Mouse (Mus musculus) kidney, postnatal 0 days (tissue): ENCODE measurements around the gene Nkx2-5. TPM values are rescaled to one million over a fixed set of nuclear protein-coding genes. Genes with fewer than 3 reads are reported as not detected.

Source experiments
- ATAC-seq: fragments of 200-750 bp; cut with Nextera tagmentation; replicated peaks from 2 replicates; pipeline ENCODE4 v1.8.0; 2017; ENCODE audit warnings: low read depth, moderate number of reproducible peaks, moderate TSS enrichment, moderate library complexity; ENCODE audit not compliant: low FRiP score
- DNase-seq: peaks from one replicate; pipeline ENCODE4 v3.0.0-alpha.2; 2016; ENCODE audit warnings: low spot score
- H3K27ac ChIP-seq: fragments of 300-500 bp; sonication (generic); 2 replicates; pipeline ENCODE4 v1.5.1; 2014; ENCODE audit warnings: mild to moderate bottlenecking
- H3K27me3 ChIP-seq: fragments of 300-500 bp; sonication (generic); 2 replicates; pipeline ENCODE4 v1.6.1; 2014; ENCODE audit warnings: low read length, mixed read lengths; ENCODE audit not compliant: insufficient read depth
- H3K36me3 ChIP-seq: fragments of 300-500 bp; sonication (generic); 2 replicates; pipeline ENCODE4 v1.6.1; 2014; ENCODE audit warnings: low read length, mixed read lengths; ENCODE audit not compliant: insufficient read depth
- H3K4me1 ChIP-seq: fragments of 300-500 bp; sonication (generic); replicated peaks from 2 replicates; pipeline ENCODE4 v1.6.1; 2014; ENCODE audit warnings: antibody characterized with exemption, low read length, mixed read lengths; ENCODE audit not compliant: insufficient read depth
- H3K4me2 ChIP-seq: fragments of 300-500 bp; sonication (generic); 2 replicates; pipeline ENCODE4 v1.6.1; 2014; ENCODE audit warnings: mild to moderate bottlenecking, low read length, moderate library complexity, mixed read lengths
- H3K4me3 ChIP-seq: fragments of 300-500 bp; sonication (generic); replicated peaks from 2 replicates; pipeline ENCODE4 v1.5.1; 2014; ENCODE audit warnings: low read depth, low read length
- H3K9ac ChIP-seq: fragments of 300-500 bp; sonication (generic); 2 replicates; pipeline ENCODE4 v1.6.1; 2014; ENCODE audit warnings: low read depth, low read length
- H3K9me3 ChIP-seq: fragments of 300-500 bp; sonication (generic); replicated peaks from 2 replicates; pipeline ENCODE4 v1.6.1; 2016; ENCODE audit warnings: low read length, inconsistent platforms, mixed read lengths
- CTCF ChIP-seq: IDR thresholded peaks from 2 replicates; pipeline ENCODE4 v1.5.1; 2016; ENCODE audit warnings: antibody characterized with exemption, low read depth, mild to moderate bottlenecking, moderate library complexity
- WGBS: fragments of 180-500 bp; shearing (Covaris S2); extraction: QIAGEN DNeasy Blood & Tissue Kit; methylation state at CpG from one replicate; pipeline ENCODE4 v1.1.7; 2014; 5-methylcytosine and 5-hydroxymethylcytosine counted together
- polyA plus RNA-seq: library from polyadenylated mRNA; unstranded; fragments of >200 nt; fragmentation: Nextera tagmentation; extraction: Ambion mirVana; gene quantifications from 2 replicates; pipeline ENCODE4 v1.2.1, GENCODE M21; 2015

Nkx2-5 gene
- polyA plus RNA-seq, 1 experiment from 2014 or later, result not detected

GRCm38 (mm10) chr17:26873502-26873901, 28.7 kb upstream of the Nkx2-5 start:
- Histone ChIP-seq H3K4me1 (no peaks in the 10 kb centered on the region), H3K4me2 (no peak overlapping the region), H3K9ac (no peak overlapping the region), H3K4me3 (no peak overlapping the region), H3K27me3 (no peaks in the 10 kb centered on the region), H3K36me3 (no peaks in the 10 kb centered on the region), H3K9me3 (no peaks in the 10 kb centered on the region), H3K27ac (no peak overlapping the region)
- TF ChIP-seq CTCF, result no peak
- no peak for ATAC-seq
- DNase-seq, result no peak
- WGBS, result 61% methylated on average over 8 of the region's 8 CpGs

DNA sequence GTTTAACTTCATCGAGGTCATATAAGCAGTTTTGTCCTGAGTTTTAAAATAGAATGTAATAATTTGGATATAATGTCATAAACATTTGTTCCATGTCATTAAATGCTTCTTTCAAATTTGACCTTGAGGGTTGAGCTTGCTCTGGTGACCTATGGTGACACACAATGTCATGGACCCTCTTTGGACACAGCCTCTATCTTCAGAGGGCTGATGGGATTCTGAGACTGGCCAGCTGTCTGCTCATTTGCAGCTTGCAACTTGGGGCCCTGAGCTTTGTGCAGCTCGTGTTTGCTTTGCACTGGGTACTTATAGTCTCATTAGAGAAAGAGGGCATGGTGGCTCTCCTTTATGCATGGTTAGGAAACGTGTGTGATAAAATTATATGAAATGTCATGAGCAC, 28.1 kb upstream of the Nkx2-5 start:
- no peak overlapping the region for H3K4me3 ChIP-seq
- H3K9ac ChIP-seq, result no peak overlapping the region
- ATAC-seq, result no peak
- H3K27ac ChIP-seq, result no peak overlapping the region
- no peak for TF ChIP-seq CTCF
- H3K9me3 ChIP-seq, result no peaks in the 10 kb centered on the region
- H3K4me1 ChIP-seq, result no peaks in the 10 kb centered on the region
- no peaks in the 10 kb centered on the region for H3K36me3 ChIP-seq
- 61% methylated on average over 3 of the region's 3 CpGs for WGBS
- no peaks in the 10 kb centered on the region for H3K27me3 ChIP-seq
- DNase-seq, result peak; percentile 18
- H3K4me2 ChIP-seq, result no peak overlapping the region

DNA sequence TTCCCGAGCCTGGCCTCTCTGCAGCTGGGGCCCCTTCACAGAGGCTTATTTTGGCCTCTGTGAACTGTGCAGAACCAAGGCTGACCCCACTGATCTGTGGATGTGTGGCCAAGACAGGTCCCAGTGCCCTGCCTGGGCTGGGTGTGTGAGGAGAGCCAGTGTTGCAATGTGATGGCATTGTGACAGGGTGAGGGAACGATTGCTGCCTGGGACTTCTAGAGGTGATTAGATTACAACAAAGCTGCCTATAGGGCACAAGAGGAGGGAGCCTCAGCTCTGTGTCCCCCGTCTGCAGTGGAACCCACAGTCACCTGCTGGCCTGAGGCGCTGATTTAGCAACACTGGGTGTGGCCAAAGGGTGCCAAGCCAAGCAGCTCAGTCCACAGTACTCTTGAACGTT, 23.9 kb upstream of the Nkx2-5 start:
- Histone ChIP-seq H3K9me3 (no peaks in the 10 kb centered on the region), H3K4me3 (no peak overlapping the region), H3K36me3 (no peaks in the 10 kb centered on the region), H3K4me2 (no peak overlapping the region), H3K9ac (no peak overlapping the region), H3K27me3 (no peaks in the 10 kb centered on the region), H3K27ac (no peak overlapping the region), H3K4me1 (no peaks in the 10 kb centered on the region)
- ATAC-seq (no peak), DNase-seq (no peak)
- TF ChIP-seq CTCF, result no peak
- WGBS, result 32% methylated on average over 5 of the region's 5 CpGs

DNA sequence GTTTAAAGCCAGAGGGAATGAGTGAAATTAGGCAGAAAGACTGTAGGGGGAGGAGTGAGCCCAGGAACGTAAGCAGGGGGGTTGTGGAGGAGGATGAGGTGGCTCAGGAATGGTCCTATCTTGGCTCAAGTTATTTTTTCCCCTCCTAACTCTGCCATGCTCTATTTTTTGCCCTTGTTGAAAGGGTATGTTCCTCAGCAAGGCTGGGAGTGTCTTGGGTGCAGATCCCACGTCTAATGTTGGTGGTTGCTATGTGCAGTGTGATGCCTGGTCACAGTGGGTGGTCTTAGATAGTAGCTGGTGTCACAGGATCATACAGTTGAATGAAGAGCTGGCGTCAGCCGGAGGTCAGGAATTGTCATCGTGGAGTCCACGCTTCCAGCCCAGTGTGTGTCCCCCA, 20.3 kb upstream of the Nkx2-5 start:
- TF ChIP-seq CTCF, result no peak
- no peak overlapping the region for H3K27ac ChIP-seq
- DNase-seq (no peak), ATAC-seq (no peak)
- H3K4me2 ChIP-seq, result no peak overlapping the region
- no peak overlapping the region for H3K4me3 ChIP-seq
- no peaks in the 10 kb centered on the region; the same call in 1 of the 2 replicates for H3K9me3 ChIP-seq
- WGBS, result 55% methylated on average over 6 of the region's 6 CpGs
- H3K9ac ChIP-seq, result no peak overlapping the region
- no peaks in the 10 kb centered on the region for H3K4me1 ChIP-seq
- no peaks in the 10 kb centered on the region; the same call in 1 of the 2 replicates for H3K27me3 ChIP-seq
- no peaks in the 10 kb centered on the region for H3K36me3 ChIP-seq

DNA sequence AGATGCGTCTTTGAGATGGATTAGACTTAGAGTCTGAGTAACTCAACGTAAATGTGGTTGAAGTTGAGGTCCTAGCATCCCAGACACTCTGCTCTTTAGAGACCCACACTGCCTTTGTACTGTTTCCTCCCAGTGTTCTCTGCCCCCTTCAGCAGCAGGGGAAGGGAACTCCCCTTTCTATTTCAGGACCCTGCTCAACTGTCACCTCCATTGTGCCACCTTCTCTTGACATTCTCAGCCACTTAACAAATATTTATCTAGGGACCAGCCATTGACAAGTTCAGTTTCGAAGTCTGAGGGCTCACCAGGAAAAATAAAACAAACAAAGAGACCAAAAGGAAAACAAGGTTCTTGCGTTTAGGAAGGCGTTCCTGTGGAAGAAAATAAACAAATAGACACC, 19.5 kb upstream of the Nkx2-5 start:
- TF ChIP-seq CTCF, result no peak
- ATAC-seq (no peak), DNase-seq (no peak)
- Histone ChIP-seq H3K27me3 (peaks cover 6% of the 10 kb centered on the region), H3K9ac (no peak overlapping the region), H3K27ac (no peak overlapping the region), H3K9me3 (no peaks in the 10 kb centered on the region; the same call in 1 of the 2 replicates), H3K36me3 (no peaks in the 10 kb centered on the region), H3K4me1 (no peaks in the 10 kb centered on the region), H3K4me2 (no peak overlapping the region), H3K4me3 (no peak overlapping the region)
- WGBS, result 36% methylated on average over 5 of the region's 5 CpGs

DNA sequence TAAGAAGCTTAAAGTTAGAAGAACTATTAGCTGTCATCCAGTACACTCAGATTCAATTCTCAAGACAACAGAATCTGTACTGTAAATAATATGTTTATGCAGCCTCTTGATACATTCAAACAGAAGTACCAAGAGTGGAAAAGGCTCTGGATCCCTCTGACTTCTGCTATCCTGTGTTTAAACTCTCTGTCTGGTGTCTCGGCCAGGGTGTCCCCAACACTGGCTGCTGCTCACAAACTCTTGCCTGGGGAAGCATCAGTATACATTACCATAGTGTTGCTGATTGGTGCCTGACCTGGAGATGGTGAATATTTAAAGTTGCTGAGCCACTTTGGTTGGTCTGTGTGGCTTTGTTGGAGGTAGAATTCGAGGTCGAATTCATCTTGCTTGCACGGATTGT, 17.0 kb upstream of the Nkx2-5 start:
- Histone ChIP-seq H3K4me2 (no peak overlapping the region), H3K4me3 (no peak overlapping the region), H3K27ac (no peak overlapping the region), H3K9me3 (no peaks in the 10 kb centered on the region; the same call in 1 of the 2 replicates), H3K4me1 (no peaks in the 10 kb centered on the region), H3K27me3 (peaks cover 26% of the 10 kb centered on the region), H3K9ac (no peak overlapping the region), H3K36me3 (no peaks in the 10 kb centered on the region)
- TF ChIP-seq CTCF, result no peak
- DNase-seq, result no peak
- ATAC-seq, result no peak
- WGBS, result 45% methylated on average over 4 of the region's 4 CpGs

- H3K9me3 ChIP-seq, result no peaks in the 10 kb centered on the region; the same call in 1 of the 2 replicates
- no peaks in the 10 kb centered on the region for H3K36me3 ChIP-seq
- H3K4me2 ChIP-seq, result no peak overlapping the region
- H3K9ac ChIP-seq, result no peak overlapping the region
- H3K27ac ChIP-seq, result no peak overlapping the region
- WGBS, result 0% methylated on average over 6 of the region's 6 CpGs
- ATAC-seq (peak; percentile 54; the same call in 1 of the 2 replicates), DNase-seq (peak; percentile 87)
- no peak overlapping the region for H3K4me3 ChIP-seq
- H3K27me3 ChIP-seq, result peaks cover 29% of the 10 kb centered on the region
- H3K4me1 ChIP-seq, result no peaks in the 10 kb centered on the region
- no peak for TF ChIP-seq CTCF
Measured at GRCm38 (mm10) chr17:26861383-26861782, 16.6 kb upstream of the Nkx2-5 start.
